Mouse (Mus musculus) embryonic fibroblast, embryonic 13.5 days (primary cell): Measurements from ENCODE around the gene Epha3.

Experiments
- CTCF ChIP-seq: IDR thresholded peaks from 2 replicates; pipeline ENCODE4 v1.5.1; 2011; ENCODE audit warnings: mild to moderate bottlenecking, control low read depth, low read length, moderate library complexity, borderline replicate concordance; ENCODE audit not compliant: insufficient read depth
- POLR2A ChIP-seq: IDR thresholded peaks from 2 replicates; pipeline ENCODE4 v1.6.1; 2011; ENCODE audit warnings: low read depth, mild to moderate bottlenecking, control low read depth, low read length, moderate library complexity

- TF ChIP-seq CTCF (no peak), POLR2A (no peak)
Observed at GRCm38 (mm10) chr16:63753052-63753451, 110.9 kb downstream of the Epha3 start.
